Mouse (Mus musculus): ENCODE results near the gene Ppp1r12c. TPM values are rescaled to one million over a fixed set of nuclear protein-coding genes. Genes with fewer than 3 reads are reported as not detected.

Ppp1r12c gene
- polyA plus RNA-seq, 1 experiment from 2014 or later, result 48.3 TPM

DNA sequence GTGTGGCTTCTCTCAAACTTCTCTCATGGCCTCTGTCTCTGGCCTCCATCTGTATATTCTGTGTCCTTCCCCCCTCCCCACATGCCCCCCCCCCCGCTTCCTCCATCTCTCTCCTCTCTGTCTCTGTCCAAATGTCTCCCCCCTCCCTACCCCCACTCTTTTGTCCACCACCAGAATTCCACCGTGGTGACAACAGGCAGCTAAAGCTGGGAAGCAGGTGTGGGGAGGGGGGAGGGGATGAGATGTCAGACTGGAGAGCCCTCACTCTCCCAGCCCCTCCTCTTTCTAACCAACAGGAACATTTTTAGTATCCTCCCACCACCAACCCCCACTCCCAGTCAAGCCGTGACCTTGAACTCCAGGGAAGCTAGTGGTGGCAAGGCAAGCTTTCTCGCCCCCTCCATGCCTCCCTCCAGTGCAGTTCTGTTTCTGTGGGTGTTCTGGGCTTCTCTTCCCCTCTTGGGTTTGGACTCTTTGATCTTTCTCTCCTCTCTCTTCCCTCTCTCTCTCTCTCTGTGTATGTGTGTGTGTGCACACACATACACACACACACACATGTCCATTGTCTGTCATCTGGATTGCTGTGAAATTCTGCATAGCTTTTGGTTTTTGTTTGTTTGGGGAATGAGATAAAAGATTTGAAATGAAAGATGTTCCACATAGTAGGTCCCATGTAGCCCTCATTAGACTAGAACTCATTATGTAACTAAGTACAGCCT lies 15.0 kb upstream of the Ppp1r12c start, which contains the start of gene Tnnt1:
TSS of gene Tnnt1 (minus strand) at position 51 of the 719 bp plus-strand sequence.
- DNase-seq (ENCODE audit: low spot score), result no peak

DNA sequence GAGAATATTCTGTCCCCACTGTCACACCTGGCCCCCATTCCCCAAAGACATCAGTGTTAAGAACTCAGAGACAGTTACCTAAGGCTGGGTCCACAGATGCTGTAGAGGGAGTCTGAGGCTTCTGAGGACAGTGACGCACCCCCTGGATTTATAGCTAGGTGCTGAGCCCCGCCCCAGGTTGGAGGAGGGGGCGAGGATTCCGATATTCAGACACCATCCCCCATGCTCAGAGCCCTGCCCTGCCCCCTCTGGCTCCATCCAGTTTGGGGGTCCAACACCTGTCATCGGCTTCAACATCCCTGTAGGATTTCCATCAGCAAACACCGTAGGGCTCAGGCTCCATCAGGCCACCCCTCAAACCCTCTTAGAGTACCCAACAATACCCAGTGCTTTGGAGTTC lies 14.4 kb upstream of the Ppp1r12c start:
- no peak for DNase-seq (ENCODE audit: low spot score)

DNA sequence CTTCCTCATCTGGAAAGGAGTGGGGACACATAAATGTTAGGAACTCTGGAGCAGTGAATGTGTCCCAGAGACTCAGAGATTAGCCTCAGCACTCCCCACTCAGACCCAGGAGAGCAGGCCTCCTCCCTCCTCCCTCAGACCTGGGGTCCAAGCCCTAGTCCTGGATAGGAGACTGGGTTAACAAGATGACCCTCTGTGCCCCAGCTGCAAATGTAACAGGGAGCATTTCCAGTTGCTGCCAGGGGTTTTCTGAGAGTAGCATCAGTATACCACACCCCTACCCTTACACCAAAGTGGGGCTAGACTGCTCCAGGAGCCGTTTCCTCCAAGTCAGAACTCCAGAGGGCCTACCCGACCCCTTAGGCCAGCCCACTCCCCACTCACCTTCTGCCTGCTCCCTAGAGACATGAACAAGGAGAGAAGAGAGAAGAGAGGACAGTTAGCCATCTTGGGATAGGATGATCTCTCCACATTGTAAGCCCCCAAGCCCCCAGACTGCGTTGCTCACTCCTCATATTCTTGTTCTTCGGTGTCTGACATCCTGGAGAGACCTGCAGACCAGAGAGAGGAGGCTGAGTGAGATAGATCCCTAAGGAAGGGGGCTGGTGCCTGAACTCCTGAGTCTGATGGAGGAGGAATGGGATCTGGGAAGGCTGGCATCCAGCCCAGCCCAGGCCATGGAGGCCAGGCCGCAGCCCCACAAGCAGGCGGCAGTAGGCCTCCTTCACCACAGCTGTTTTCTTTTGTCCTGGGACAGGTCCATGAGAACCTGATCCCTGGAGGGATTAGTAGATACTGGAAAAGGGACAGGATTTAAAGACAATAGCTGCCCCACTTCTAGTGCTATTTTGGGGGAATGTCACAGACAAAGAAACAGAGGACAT lies 12.6 kb upstream of the Ppp1r12c start:
- no peak for DNase-seq (ENCODE audit: low spot score)

DNA sequence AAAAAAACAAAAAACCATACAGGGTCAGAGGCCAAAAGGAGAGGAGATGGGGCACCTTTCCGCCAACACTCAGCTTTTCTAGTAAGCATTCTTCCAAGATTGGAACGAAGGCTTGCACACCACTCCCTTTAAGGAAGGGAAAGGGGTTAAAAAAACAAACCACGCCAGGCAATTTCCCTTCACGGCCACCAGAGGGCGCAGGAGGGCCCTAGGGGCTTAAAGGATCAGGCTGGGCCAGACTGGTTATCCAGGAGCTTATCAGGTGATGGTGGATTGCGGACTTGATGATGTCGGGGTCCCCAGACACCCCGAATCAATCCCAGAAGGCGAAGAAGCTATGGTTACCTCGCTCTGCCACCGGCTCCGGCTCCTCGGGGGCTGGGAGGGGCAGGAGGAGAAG lies 11.8 kb upstream of the Ppp1r12c start:
- DNase-seq (ENCODE audit: low spot score), result peak; percentile 74

DNA sequence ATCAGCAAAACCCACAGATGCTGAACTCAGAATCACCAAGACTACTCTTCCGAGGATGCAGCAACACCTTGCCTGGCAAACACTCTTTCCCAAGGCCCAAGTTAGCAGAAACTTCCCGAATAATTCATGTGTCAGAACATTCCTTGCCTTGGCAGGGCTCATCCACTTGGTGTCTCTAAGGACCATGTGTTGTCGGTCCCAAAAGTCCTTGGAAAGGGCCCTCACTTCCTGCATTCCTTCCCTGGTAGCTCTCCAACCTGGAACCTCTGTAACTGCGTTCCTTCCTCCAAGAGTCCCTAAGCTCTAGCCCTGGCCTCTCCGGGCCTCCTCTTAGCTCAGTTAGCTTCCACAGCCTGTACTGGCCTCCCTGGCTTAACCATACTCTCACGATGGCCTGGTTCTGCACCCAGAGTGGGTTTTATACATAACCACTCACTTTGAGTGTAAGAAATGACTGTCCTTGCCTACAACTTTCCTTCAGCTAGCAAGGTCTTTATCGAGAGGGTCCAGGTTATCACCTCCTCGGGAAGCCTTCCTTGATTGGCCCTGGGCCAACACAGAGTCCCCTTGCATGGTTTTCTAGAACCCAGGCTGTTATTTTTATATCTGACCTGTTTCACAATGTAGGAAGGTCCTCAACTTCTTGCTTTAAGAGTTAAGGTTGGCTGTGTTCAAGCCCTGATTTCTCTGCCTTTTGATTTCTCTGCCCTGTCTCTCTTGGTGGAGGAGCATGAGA lies 10.2 kb upstream of the Ppp1r12c start:
- DNase-seq (ENCODE audit: low spot score), result no peak

DNA sequence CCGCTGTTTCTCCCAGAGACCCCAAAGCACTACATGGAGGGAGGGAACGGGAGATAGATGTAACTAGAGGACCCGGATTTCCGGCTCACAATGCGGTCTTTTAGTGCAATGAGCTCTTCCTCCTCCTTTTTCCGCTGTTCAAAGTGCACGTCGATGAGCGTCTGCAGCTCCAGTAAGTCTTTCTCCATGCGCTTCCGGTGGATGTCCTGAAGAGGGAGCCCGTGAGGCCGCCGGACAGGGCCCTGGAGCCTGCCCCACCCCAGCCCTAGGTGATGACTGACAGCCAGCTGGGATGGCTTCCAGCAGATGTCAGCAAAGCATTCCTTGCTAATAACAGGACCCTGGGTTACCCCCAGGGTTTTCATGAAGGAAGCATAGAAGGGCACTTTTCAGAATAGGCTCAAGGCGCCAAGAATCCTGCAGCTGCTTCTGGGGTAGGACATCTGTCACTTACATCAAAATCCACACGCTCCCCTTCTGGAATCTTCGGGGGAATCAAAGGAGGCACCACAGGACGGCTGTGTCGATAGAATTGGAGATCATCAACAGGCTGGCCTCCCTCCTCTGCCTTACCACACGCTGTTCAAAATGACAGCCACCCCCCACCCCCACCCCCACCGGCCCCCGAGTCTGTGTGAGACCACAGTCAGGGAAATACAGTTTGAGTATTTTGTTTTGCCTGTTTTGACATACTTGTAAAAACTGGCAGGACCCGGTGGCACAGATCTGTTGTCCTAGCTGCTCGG lies 8.6 kb upstream of the Ppp1r12c start:
- peak; percentile 88 for DNase-seq (ENCODE audit: low spot score)

DNA sequence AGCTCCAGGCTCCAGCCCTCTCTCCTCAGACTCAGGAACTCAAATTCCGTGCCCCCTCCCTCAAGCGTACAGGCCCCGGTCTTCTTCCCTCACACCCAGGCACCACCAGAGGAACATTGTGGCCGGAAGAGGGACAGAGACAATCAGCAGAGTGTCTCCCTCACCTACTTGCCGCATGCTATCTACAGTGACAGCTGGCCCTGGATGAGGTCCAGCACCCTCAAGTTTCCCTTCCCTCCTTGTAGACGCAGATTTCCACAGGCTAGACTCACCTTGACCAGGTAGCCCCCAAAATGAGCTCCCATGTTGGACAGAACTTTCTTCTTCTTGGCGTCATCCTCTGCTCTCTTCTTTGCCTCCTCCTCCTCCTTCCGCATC lies 7.2 kb upstream of the Ppp1r12c start:
- DNase-seq (ENCODE audit: low spot score), result no peak

DNA sequence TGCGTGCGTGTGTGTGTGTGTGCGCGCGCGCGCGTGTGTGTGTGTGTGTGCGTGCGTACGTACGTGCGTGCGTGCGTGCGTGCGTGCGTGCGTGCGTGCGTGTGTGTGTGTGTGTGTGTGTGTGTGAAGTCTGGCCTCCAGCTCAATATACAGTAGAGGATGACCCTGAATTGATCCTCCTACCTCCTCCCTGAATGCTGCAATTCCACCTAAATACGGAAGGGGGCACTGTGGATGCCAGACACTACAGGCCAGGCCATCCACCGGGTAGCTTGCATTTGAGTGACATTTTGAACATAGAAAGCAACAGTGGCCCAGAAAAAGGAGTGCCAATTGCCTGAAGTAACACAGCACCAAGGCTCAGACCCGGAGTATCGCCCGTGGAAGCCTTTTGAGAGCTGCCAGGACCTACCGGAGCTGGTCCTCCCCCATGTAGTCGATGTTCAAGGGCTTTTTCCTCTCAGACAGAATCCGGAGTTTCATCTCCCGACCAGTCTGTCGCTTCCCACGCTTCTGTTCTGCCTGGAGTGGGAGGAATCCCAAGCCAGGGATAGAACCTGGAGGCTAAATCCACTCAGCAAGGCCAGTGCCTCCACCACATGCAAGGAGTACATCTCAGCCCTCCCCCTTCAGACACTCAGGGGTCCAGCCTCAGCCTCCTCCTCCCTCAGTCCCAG lies 6.7 kb upstream of the Ppp1r12c start:
- no peak for DNase-seq (ENCODE audit: low spot score)

DNA sequence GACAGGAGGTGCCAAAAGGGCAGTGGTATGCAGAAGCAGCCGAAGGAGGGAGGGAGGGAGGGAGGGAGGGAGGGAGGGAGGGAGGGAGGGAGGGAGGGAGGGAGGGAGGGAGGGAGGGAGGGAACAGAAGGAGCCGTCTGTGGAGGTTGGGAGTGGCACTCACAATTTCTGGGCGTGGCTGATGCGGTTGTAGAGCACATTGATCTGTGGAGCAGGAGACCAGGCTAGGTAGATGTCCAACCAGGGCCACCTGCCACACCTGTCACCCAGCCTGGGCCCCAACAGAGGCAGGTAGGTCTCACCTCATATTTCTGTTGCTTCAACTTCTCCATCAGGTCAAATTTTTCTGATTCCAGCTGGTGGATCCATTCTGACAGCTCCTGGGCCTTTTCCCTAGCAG lies 5.7 kb upstream of the Ppp1r12c start:
- DNase-seq (ENCODE audit: low spot score), result no peak

DNA sequence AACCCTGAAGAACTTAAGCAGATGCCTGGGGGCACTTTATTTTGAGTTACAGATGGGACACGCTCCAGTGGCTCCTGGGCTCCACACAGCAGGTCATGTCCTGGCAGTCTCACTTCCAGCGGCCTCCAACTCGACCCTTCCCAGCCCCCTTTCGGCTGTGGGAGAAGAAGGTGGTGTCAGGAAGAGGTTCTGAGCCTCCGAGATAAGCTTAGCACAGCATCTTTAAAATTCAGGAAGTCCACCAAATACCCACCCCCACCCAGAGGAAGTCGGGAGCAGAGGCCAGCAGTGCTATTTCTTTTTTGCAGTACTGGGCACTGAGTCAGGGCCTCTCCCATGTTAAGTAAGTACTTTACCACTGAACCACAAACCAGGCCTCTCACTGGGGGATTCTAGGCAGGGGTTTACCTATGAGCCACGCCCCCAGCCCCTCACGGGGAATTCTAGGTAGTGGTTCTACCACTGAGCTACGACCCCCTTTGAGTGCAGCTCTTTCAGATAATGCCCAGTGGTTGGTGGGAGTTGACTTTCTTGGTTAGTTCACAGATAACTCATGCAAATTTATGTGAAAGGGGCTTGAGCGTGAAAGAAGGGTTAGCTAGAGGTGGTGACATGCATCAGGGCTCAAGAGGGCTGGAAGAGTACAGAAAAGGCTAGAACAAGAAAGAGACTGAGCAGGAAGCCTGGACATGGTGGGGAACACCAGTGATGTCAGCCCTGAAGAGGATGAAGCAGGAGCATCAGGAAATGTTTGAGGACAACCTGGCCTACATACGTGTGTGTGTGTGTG lies 3.4 kb upstream of the Ppp1r12c start:
- no peak for DNase-seq (ENCODE audit: low spot score)

DNA sequence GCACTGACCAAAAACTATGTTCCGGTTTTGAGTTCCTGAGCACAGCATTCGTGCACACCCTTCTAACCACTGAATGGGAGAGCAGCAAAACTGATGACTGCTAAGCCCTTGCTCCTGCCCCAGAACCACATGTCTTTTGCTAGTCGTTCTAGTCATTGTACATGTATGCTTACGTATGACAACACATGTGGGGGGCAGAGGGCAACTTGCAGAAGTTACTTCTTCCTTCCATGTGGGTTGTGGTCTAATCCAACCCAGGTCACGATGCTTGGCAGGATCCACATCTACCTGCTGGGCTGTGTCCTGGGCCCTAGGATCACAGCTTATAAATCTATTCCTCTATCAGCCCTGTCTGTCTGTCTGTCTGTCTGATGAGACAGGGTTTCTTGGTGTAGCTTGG lies 2.4 kb upstream of the Ppp1r12c start:
- DNase-seq (ENCODE audit: low spot score), result no peak

DNA sequence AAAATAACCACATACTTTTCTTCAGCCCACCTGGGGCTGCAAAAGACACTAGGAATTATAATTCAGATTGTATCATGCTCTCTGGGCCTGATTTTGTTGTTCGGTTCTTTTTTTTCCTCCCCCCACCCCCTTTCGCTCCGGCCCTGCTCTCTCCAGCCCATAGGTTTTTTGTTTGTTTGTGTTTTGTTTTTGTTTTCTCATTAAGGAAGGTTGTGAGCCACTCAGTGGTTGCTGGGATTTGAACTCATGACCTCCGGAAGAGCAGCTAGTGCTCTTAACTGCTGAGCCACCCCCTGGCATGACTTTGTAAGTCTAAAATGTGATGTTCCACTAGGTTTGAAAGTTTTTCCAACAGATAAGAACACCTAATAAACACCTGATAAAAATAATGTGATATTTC lies 1.6 kb upstream of the Ppp1r12c start:
- DNase-seq (ENCODE audit: low spot score), result no peak

DNA sequence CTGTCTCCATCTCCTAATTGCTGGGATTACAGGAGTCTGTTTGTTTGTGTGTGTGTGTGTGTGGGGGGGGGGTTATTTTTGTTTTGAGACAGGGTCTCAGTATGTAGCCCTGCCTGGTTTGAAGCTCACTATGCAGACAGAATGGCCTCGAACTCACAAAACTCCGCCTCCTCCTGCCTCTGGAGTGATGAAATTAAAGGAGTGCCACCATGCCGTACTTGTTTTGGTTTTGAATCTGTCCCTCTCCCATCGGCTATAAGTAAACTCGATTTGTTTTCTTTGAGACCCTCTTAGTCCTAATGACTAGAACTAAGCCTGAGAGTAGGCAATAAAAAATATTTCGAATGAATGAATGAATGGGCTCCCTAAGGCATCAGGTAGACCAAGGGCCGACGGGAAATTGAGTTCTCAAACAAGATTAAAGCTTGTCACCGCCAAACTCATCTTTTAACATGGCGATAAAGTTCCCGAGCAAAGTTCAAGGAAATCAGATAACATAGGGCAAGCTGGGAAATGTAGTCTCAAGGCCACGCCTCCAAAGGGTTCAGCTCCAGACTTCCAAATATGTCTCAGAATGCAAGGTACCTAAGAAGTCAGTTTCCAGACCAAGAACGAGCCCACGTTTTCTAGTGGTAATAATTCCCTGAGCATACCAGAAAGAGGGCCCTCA lies 1.1 kb upstream of the Ppp1r12c start:
- peak; percentile 49 for DNase-seq (ENCODE audit: low spot score)

DNA sequence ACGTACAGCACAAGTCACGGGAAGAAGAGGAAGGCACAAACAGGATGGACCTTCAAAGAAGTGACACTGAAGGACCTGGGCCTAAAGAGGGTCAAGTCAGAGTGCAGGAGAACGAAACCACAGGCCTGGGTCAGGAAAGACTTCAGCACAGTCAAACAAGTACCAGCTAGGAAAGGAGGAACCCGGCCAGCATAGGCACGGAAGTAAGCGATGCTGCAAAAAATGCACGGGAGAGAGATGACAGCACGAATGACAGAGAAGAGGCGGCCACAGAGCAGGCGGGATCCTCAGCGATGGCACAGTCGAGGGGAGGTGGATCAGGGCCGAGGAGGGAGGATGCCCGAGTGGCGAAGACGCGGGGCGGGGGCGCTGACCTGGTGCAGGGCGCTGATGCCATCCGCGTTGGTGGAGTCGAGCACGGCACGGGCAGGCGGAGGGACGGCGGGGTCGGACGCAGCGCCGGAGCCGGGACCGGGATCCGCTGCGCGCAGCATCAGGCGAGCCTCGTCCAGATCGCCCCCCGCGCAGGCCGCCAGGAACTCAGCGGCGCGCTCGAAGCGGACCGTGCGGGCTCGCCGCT lies 498 bp downstream of the Ppp1r12c start:
- DNase-seq (ENCODE audit: low spot score), result peak; percentile 52

DNA sequence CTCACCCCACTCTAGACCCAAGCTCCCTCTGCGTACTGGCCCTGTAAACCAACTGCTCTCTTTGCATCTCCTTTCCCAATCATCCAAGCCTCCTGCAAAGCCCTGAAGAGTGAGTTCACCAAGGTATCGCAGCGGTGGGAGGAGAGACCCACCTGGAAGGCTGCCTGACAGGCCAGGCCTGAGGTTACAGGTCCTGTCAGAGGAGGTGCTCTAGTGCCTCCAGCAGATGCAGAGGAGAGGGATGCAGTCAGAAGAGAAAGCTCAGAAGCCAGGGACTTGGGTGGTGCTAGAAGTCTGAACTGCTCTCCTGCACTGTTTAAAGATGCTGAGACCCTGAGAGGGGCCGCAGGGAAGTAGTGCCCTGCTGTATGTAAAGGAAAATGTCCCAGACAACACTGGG lies 2.4 kb downstream of the Ppp1r12c start:
- no peak for DNase-seq (ENCODE audit: low spot score)

DNA sequence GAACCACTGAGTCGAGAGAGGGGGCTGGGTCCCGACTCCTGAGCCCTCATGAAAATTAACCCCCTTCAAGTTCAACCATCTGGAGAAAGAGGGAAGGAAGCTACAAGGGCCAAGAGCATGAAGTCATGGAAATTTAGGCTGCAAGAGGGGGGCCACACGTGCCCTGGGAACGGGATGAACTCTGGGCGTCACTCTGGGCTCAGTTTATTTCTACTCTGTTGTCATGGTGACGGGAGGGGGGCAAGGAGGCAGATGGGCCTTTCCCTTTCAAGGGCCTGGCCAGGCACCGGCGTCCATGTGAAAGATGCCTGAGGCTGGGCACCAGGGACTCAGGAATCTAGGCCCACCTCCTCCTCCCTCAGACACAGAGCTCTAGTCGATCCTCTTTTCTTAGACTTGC lies 3.2 kb downstream of the Ppp1r12c start:
- DNase-seq (ENCODE audit: low spot score), result no peak

DNA sequence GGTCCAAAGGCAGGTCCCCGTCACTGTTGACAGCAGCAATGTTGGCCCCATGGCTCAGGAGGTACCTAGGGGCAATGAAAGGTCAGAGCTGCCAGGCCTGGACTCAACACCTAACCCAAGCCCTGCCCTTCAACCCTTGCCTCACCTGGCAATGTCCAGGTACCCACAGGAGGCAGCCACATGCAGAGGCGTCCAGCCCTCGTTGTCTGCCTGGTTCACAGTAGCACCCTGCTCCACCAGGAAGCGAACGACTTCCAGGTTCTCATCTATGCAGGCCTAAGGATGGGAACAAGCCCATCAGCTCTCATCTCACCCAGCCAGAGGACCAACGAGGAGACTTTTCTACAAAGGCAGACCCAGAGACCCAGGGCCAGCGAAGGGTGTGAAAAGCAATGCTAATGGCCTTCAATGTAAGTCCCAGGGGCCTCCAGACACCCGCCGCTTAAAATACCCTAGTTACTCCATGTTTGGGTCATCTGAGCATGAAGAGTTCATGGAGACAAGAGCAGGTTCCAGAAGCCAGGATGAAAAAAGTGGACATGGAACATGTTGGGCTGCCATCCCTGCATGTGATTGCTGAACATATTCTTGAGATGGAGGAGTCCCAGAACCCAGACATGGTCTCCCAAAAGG lies 4.1 kb downstream of the Ppp1r12c start:
- DNase-seq (ENCODE audit: low spot score), result no peak

DNA sequence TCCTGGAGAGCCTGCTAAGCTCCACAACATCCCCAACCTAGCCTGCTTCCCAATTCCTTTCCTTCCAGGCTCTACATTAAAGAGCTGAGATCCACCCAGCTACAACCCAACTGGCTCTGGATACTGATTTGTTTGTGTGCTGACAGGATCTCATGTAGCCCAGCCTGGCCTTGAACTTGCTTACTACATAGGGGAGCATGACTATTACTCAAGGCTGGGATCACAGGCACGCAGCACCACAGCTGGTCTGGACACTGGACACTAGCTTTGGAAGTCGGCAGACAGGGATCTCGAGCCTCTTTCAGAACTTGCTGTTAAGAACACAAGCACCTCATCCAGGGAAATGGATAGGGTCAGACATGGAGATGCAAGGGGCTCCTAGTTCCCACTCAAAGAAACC lies 5.0 kb downstream of the Ppp1r12c start:
- DNase-seq (ENCODE audit: low spot score), result no peak
